Mouse (Mus musculus) layer of hippocampus, postnatal 25 days (tissue): ENCODE data around the gene Tcf7l1. TPM values are rescaled to one million over a fixed set of nuclear protein-coding genes. Genes with fewer than 3 reads are reported as not detected.
A peak's percentile ranks its signal among the peaks of the same experiment; 100 is the strongest.

Source experiments
- DNase-seq, 2 experiments: peaks; one replicate each; pipeline ENCODE4 v3.0.0; 2022; ENCODE audit warnings: mixed read lengths in 2 of 2, low spot score in 1 of 2; ENCODE audit errors: extremely low spot score in 1 of 2
- total RNA-seq, 2 experiments: library from RNA; stranded (reverse); gene quantifications; 2 replicates each; pipeline ENCODE4 v1.2.3; 2021

Gene Tcf7l1
- total RNA-seq, 2 experiments from 2014 or later, result 3.3 to 4.6 TPM

DNA sequence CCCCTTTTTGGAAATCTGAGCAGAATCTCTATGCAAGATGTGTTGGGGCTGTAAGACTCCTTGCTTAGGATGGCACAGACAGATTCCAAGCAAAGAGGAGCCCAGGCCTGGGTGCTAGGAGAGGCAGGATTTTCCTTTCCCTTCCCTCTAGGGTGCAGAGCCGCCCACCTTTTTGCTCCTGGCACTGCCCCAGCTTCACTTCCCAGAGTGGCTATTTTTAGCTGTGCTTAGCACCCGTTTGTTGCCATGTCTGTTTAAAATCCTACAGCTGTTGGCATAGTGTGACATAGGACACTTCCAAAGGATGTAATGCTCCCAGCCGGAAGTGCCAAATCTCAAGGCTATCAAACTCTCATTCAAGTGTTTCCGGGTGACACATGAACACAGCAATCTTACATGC lies 74.3 kb downstream of the Tcf7l1 start:
- peak in 1 of 2 experiments; percentile 27 for DNase-seq

DNA sequence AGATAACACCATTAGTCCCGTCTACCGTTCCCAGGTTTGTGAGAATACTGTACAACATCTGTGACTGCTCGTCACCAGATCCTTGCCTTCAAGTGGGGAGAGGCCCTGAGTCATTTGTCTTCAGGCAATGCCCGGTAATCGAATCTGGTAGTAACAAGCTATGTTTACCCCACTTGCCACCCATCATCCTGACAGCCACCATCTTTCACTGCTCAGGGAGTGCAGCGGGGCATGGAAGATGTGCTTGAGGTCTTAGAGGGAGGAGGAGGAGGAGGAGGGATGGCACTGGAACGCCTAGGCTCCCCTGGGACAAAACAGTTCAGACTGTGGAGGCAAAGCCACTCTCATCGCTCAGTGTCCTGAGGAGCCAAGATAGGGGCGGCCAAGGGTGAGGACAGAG lies 74.8 kb downstream of the Tcf7l1 start:
- no peak for DNase-seq

DNA sequence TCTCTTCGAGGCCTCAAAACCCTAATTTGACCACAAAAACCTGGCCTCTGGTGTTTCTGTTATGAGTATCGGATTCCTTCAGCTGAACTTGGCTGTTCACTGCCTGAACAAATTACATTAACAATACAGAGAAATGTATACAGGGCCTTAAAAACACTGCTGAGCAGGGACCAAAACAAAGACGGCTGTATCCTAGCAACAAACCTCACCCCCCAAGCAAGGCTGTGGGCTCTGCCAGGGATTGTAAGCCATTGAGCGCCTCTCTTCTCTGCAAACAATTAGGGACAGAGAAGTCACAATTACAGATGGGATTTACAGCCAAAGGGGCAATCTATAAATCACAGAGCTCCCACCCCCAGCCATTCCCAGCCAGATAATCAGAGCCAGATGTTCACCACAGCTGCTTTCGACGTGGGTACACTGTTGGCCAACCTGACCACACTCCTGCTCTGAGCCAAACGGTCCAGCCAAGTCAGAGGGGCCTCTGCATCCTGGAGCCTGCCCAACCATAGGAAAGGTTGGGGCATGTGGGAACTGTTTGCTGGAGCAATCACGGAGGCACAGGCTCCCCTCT lies 77.5 kb downstream of the Tcf7l1 start:
- peak in 1 of 2 experiments; percentile 12 for DNase-seq

DNA sequence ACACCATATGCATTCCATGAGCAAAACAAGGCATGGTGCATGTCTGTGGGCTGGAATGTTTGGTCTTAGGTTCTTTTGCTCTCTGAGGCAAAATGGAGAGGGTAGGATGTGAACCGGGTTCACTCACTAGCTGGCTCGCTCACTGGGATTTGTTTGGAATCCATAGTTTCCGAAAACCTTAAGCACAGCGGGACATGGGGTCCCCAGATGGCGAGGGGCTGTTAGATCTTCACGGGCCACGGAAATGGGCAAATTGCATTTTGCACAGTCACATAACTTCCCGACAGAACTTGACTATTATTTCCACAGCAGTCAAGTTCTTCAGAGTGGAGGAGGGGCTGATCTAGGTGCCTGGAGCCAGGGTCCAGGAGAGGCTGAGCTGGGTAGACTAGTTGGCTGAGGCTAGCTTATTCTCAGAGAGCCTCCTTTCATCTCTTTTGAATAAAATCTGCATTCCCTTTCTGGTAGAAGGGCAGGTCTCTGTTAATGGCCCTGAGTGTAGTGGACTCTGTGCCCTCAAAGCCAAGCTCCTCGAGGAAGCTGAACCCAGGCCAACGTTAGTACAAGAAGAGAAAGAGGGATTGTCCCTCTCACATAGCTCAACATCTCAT lies 78.1 kb downstream of the Tcf7l1 start:
- no peak for DNase-seq

DNA sequence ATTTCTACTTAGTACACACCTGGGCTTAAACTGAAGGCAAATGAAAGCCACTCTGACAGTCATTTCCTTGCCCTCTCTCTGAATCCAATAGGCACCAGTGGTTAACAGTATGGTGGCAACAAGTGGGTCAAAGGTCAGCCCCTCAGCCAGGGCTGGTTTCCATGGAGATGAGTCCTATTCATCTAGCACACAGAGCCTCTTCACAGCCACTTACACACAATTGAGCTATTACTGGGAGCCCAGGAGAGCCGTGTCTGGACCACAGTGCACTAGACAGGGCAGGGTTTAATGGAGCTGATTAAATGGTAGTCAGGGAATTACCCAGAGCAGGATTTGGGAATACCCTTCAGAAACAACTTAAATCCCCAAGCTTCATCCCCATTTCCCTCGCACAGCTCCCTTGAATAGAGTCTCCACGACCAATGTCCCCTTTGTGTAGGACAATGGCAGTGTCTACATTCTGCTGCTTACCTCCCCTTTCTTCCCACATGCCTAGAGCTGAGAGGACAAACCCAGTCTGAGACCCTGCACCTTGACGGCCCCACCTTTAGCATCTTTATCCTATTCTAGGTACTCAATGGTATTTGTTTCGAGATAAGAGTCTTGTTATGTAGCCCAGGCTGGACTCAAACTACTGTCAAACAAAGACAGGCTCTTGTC lies 89.5 kb downstream of the Tcf7l1 start:
- no peak for DNase-seq

DNA sequence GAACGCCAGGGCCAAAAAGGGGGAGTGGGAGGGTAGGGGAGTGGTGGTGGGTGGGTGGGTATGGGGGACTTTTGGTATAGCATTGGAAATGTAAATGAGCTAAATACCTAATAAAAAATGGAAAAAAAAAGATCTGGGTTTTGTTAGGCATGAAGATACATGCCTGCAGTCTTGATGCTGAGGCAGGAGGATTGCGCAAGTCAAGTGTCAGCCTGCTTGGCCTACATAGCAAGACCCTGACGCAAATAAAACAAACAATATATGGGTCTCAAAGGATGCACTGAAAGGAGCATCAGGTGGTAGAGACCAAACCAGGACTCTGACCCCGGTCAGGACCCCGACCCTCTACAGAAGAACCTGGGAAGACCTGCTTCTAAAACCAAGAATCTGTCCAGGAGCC lies 90.5 kb downstream of the Tcf7l1 start:
- no peak for DNase-seq

DNA sequence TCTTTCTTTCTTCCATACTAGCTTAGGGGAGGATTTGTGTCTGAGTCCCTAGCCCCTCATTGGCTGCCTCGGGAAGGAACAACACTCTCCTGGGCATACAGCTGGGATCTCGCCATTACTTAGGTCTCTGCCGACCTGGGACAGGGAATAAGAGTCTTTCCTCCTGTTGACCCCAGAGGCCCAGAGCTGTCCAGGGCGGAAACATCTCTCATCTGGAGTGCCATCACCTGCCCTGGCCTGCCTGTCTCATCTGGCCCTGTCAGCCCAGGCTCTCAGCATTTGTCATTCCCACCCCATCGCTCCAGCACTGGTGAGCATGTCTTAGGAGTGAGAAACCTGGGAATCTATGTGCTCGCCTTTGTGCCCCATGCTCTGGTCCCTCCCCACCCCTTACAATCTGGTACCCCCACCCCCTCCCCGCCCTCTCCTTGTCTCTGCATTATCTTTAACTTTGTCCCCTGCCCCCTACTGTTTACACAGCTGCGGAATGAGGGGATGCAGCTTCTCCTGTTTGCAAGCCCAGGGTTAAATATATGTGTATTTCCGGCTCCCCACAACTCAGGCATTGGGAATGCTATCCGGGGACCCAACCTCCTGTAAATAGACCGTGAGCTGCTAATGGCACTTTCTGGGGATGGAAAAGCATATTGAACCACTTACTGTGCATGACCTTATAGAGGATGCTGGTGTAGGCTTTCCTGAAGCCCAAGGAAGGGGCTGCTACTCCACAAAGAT lies 92.3 kb downstream of the Tcf7l1 start:
- no peak for DNase-seq

DNA sequence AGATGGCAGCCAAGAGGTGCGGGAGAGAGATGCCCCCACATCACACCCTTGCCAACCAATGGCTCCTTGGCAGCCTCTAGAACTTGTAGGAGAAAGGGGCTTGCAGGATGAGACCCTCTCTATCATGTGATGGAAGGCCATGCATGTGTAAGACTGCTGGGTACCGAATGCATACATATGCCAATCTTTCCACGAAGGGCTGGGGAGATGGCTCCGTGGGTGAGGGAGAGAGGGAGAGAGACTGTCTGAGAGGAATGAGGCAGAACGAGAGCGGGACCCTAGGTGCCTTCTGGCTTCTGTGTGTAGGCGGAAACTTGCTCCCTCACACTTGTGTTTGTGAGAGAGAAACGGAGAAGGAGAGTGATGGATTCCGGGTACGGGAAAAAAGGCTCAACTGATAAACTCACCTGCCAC lies 94.3 kb downstream of the Tcf7l1 start:
- no peak for DNase-seq

DNA sequence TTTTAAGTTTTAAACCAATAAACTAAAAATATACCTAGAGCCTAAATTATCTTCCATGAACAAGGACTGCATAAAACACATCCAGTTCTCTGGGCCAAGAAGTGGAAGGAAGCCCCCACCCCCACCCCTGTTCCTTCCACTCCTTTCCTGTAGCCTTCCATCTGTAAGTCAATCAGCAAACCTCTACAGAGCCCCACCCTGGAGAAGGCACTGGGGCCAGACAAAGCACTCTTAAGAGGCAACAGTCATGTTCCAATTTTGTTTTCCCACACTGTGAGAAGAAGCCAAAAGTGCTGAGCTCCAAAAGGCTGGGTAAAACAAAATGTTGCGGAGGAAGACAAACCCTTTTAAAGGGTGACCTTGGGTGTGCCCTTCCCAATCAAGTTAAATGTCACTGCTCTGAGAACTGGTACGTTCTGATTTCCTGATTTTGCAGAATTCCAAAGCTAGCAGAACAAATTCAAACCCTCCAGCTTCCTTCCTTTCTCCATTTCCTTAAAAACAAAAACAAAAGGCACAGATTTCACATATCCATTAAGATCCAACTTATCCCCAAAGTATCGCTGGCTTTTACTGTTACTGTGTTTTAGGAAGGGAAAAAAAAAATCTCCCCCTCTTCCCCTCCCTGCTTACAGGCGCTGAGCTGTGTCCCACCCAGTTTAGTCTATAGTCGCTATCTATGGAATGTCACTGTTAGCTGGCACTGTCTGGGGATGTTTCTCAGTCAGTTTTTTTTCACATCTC lies 94.8 kb downstream of the Tcf7l1 start:
- no peak for DNase-seq

DNA sequence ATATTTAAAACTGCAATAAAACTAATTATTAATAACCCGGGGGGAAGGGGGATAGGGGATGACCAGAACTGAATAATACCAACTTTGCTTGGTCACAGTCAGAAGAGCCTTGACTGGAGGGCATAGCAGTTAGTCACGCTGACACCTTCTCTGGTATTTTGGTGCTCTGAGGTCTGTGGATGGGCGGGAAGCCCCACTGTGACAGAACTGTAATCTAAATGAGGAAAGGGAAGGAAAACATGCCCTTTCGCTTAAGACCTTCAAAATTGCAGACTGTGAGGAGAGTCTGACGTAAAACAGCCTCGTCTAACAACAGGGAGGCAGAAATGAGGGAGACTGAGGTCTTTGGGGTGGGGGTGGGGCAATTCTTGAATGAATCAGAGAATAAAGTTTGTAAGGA lies 96.6 kb downstream of the Tcf7l1 start:
- no peak for DNase-seq

DNA sequence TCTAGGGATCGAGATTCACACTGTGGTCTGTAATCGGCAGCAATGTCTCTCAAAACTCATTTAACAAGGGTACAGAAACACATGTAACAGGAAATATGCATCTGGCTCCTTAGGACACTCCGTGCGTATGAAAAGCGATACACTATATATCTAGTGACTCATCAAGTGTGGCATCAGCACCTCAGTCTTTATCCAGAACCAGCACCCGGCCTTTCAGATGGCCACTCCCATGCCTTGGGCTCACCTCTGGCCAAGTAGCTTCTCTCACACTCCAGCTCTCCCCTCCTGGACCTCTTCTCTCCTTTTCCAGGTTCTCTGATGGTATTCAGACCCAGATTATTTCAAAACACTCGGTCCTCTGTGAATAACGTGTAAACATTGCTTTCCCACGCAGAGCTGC lies 97.5 kb downstream of the Tcf7l1 start:
- no peak for DNase-seq

DNA sequence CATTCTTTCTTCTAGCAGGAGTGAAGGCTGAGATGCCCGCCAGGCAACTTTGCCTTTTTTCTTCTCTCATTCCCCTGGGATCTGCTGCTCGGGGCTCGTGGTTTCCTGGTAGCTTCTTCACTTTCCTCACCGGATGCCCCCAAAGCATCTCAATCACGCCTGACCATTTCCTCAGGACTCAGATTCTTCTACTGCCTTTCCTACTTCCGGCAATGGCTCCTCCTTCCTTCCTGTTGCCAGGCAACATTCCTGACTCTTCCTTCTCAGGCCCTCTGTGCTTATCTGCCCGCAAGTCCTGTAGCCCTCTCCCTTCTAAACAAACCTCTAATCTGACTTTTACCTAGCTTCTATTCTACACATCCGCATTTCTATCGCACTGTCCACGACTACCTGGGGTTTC lies 98.5 kb downstream of the Tcf7l1 start:
- no peak for DNase-seq

DNA sequence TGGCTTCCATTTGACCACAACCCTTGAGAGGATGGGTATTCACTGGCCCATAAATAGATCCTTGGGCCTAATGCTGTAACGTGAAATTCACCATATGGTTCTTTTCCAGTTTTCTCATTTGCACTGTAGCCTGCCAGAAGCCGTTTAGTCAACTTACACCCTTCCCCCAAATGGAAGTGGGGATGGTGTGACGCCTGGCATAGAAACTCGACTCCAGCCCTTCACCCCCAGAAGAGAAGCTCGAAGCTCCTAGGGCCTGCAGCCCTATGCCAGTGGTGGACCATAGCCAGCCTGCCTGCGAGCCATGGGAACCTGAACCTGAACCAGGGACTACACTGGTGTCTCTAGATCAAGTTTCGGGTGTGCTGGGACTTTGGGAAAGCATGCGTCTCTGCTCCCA lies 99.1 kb downstream of the Tcf7l1 start:
- DNase-seq, result no peak

DNA sequence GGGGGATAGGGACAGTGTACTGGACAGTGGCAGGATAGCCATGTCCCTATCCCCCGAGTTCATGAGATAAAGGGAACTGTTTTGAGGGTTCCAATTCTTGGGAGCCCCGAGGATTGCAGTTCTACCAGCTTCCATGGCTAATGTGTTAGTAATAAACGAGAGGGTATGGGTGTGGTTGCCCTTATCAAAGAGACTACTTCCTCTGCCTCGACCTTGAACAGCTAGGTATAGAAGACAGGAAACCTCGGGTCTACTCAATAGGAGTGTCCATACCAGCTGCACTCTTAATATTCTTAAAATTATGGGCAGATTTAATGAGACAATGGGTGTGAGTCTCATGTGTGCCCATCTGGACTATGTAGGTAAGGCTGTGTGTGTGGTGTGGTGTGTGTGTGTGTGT lies 100.0 kb downstream of the Tcf7l1 start:
- DNase-seq, result no peak

DNA sequence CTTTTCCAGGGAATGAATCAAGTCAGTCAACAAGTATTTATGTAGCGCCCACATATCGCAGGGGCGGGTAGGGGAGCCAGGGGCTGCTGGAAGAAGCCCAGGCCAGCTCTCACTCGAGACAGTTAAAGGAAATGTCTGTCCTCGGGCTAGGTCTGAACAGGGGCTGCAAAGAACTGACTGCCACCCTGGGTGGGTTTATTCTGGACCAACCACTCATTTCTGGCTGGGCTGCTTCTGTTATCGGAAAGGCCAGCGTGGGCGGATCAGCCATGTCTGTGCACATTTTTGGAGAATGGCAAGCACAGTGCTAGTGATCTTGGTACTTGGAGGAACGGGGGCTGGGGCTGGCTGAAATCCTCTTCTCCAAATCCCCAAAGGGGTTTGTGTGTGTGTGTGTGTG lies 103.9 kb downstream of the Tcf7l1 start:
- DNase-seq, result peak in 1 of 2 experiments; percentile 14

DNA sequence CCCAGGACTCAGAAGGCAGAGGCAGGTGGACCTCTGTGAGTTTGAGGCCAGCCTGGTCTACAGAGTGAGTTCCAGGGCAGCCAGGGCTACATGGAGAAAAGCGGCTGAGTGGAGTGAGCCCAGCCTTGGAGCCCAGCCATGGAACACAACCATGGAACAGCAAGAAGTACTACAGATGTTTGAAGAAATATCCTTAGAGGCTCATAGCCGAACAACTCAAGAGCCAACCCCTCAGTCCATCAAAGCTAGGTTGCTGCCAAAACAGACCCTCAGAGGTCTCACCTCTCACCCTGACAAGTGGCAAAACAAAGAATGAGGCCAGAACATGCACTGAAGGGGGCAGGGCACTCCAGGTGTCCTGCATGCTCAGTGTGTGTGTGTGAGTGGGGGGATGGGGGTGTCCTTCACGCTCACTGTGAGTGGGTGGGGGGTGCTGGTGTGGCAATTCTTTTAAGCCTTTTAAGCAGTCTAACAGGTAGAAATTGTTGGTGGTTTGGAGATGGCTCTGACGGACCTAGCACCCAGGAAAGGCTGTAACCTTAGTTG lies 104.7 kb downstream of the Tcf7l1 start:
- no peak for DNase-seq

DNA sequence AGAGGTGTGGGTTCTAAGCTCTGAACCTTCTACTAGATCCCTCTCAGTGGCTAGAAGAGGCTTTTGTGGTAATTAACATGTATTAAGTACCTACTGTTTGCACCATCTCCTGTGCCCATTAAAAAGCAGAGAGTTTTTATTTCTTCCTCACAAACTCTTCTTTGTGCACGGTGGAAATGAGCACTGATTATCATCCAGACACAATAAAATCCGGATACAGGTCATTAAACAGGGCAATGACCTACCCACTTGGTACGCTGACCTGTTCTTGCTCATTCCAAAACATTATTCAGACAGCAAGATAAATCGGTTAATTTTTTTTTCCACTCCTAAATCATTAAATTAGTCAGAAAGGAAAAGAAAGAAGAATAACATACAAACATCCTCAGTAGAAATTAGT lies 106.8 kb downstream of the Tcf7l1 start:
- DNase-seq, result no peak

DNA sequence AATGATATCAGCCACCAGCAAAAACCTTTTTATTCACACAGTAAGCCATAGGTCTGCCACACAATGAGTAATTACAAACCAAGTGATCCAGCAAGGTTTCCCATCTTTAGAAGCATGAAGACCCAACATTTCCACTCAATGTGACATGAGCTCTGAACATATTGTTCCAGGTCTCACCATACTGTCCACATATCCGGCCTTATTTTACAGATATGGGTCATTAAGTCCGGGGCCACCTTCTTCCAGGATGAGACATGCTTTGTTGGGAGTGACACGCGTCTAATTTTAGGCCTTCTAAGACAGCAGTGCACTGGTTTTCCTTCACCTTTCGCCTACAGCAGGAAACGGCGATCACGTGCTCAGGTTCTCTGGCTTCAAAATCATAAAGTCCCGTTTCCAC lies 108.1 kb downstream of the Tcf7l1 start:
- DNase-seq, result no peak

DNA sequence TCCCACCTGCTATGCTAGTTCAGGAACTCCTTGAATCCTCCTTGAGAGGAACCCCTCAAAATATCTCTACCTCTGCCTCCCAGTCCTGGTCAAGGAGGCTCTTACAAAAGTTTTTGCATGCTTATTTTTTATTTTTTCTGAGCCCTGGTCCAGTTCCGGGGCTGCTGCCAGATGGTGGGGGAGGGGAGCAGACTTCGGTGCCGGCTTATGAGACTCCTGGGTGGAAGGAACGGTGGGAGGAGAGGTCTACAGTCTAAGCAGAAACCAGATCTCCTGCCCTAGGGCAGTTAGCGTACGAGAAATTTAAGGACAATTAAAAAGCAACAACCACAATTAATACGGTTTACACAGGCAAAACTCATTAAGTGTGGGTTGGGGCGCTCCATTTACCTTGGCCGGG lies 110.4 kb downstream of the Tcf7l1 start:
- DNase-seq, result no peak

DNA sequence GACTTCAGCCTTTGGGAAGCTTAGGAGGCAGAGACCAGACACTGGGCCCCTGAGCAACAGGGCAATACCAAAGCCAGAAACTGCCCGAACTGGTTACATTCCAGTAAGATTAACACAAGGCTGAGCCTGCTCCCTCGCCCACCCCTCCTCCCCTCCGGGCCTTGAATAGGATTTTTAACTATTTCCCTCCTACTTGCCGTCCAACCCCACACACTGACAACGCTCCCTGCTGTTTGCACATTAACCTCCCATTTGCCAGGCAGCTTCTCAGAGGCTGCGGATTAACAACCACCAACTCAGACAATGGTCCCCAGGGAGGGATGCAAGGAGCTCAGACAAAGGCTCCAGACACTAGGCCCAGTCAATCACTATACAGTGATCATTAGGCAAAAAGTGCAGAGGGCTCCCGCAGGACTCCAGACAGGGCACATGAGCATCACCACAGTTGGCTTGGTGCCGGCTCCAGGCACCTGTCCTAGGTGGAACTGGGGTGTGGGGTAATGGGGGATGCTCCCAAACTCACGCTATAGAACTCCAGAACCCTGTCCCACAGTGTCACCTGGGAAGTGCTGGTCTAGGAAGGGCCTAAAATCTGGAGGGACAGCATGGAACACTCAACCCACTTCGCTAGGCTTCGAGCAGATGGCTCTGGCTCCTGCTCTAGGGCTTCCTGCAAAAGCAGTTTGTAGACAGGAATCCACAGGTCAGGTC lies 111.4 kb downstream of the Tcf7l1 start:
- DNase-seq, result no peak
